Mouse (Mus musculus): ENCODE measurements at regions not wholly inside any gene's neighbourhood (a gene's known extent, or its start where the extent isn't known, plus 50 kb on each side); places are given as distances from the start of the nearest gene placed in this dataset.

- DNase-seq (ENCODE audit: low spot score) (no peak), ATAC-seq (ENCODE audit: low FRiP score, low TSS enrichment) (no peak)
- TF ChIP-seq EP300 (optimal IDR thresholded peaks at IDR 0.05) (no peak), CTCF (IDR thresholded peaks at IDR 0.05; ENCODE audit: low read depth) (no peak)
- 67% methylated on average over 2 of the region's 2 CpGs for WGBS
- no peaks in the 10 kb centered on the region for H3K36me3 ChIP-seq (ENCODE audit: control insufficient read depth, insufficient read depth, low read length)
- no peaks in the 10 kb centered on the region for H3K9me3 ChIP-seq (ENCODE audit: control insufficient read depth, low read length)
- H3K4me3 ChIP-seq (ENCODE audit: low read depth, low read length): no peak overlapping the region
- no peak overlapping the region for H3K4me2 ChIP-seq (replicated peaks; ENCODE audit: low read depth)
- no peak overlapping the region for H3K9ac ChIP-seq (ENCODE audit: low read length)
- H3K27ac ChIP-seq (replicated peaks): no peak overlapping the region
- no peaks in the 10 kb centered on the region for H3K4me1 ChIP-seq (replicated peaks; ENCODE audit: control insufficient read depth, insufficient read depth)
- H3K27me3 ChIP-seq (ENCODE audit: control insufficient read depth, insufficient read depth, low read length): no peaks in the 10 kb centered on the region
These were observed 210.4 kb upstream of the Thbs1 start for GRCm38 (mm10) chr2:117901311-117901710.

- WGBS: 62% methylated on average over 5 of the region's 5 CpGs
- DNase-seq (ENCODE audit: low spot score): no peak
- H3K27me3 ChIP-seq (ENCODE audit: control insufficient read depth, insufficient read depth, low read length): no peaks in the 10 kb centered on the region
- no peaks in the 10 kb centered on the region for H3K4me1 ChIP-seq (replicated peaks; ENCODE audit: control insufficient read depth, insufficient read depth)
- no peak for ATAC-seq (ENCODE audit: low FRiP score, low TSS enrichment)
- H3K36me3 ChIP-seq (ENCODE audit: control insufficient read depth, insufficient read depth, low read length): no peaks in the 10 kb centered on the region
- H3K9me3 ChIP-seq (ENCODE audit: control insufficient read depth, low read length): no peaks in the 10 kb centered on the region
- no peak overlapping the region for H3K4me3 ChIP-seq (ENCODE audit: low read depth, low read length)
- no peak for TF ChIP-seq CTCF (IDR thresholded peaks at IDR 0.05; ENCODE audit: low read depth)
- H3K9ac ChIP-seq (ENCODE audit: low read length): no peak overlapping the region
- no peak overlapping the region for H3K27ac ChIP-seq (replicated peaks)
- no peak overlapping the region for H3K4me2 ChIP-seq (replicated peaks; ENCODE audit: low read depth)
These were observed 208.8 kb upstream of the Thbs1 start for GRCm38 (mm10) chr2:117902837-117903236.

GRCm38 (mm10) chr2:117903705-117904104 is 208.0 kb upstream of the Thbs1 start:
- H3K4me1 ChIP-seq (replicated peaks; ENCODE audit: control insufficient read depth, insufficient read depth): no peaks in the 10 kb centered on the region
- H3K9ac ChIP-seq (ENCODE audit: low read length): no peak overlapping the region
- H3K4me3 ChIP-seq (ENCODE audit: low read depth, low read length): no peak overlapping the region
- DNase-seq (ENCODE audit: low spot score) (no peak), ATAC-seq (ENCODE audit: low FRiP score, low TSS enrichment) (no peak)
- no peaks in the 10 kb centered on the region for H3K36me3 ChIP-seq (ENCODE audit: control insufficient read depth, insufficient read depth, low read length)
- no peak overlapping the region for H3K4me2 ChIP-seq (replicated peaks; ENCODE audit: low read depth)
- no peaks in the 10 kb centered on the region for H3K27me3 ChIP-seq (ENCODE audit: control insufficient read depth, insufficient read depth, low read length)
- no peaks in the 10 kb centered on the region for H3K9me3 ChIP-seq (ENCODE audit: control insufficient read depth, low read length)
- WGBS: 70% methylated on average over 2 of the region's 2 CpGs
- no peak overlapping the region for H3K27ac ChIP-seq (replicated peaks)
- no peak for TF ChIP-seq CTCF (IDR thresholded peaks at IDR 0.05; ENCODE audit: low read depth)
- TF ChIP-seq EP300 (optimal IDR thresholded peaks at IDR 0.05): no peak

- H3K9ac ChIP-seq (ENCODE audit: low read length): no peak overlapping the region
- H3K27ac ChIP-seq (replicated peaks): no peak overlapping the region
- no peak for ATAC-seq (ENCODE audit: low FRiP score, low TSS enrichment)
- H3K4me1 ChIP-seq (replicated peaks; ENCODE audit: control insufficient read depth, insufficient read depth): no peaks in the 10 kb centered on the region; the same call in 1 of the 2 replicates
- H3K9me3 ChIP-seq (ENCODE audit: control insufficient read depth, low read length): no peaks in the 10 kb centered on the region
- 94% methylated on average over 2 of the region's 2 CpGs for WGBS
- TF ChIP-seq EP300 (optimal IDR thresholded peaks at IDR 0.05) (no peak), CTCF (IDR thresholded peaks at IDR 0.05; ENCODE audit: low read depth) (no peak)
- no peak overlapping the region for H3K4me2 ChIP-seq (replicated peaks; ENCODE audit: low read depth)
- no peaks in the 10 kb centered on the region for H3K27me3 ChIP-seq (ENCODE audit: control insufficient read depth, insufficient read depth, low read length)
- no peaks in the 10 kb centered on the region for H3K36me3 ChIP-seq (ENCODE audit: control insufficient read depth, insufficient read depth, low read length)
- DNase-seq (ENCODE audit: low spot score): no peak
- H3K4me3 ChIP-seq (ENCODE audit: low read depth, low read length): no peak overlapping the region
These were observed 205.2 kb upstream of the Thbs1 start for GRCm38 (mm10) chr2:117906509-117906908.

- no peak for DNase-seq (ENCODE audit: low spot score)
- 77% methylated on average over 1 of the region's 1 CpGs for WGBS
- no peak overlapping the region for H3K27ac ChIP-seq (replicated peaks)
- no peaks in the 10 kb centered on the region for H3K36me3 ChIP-seq (ENCODE audit: control insufficient read depth, insufficient read depth, low read length)
- no peaks in the 10 kb centered on the region for H3K9me3 ChIP-seq (ENCODE audit: control insufficient read depth, low read length)
- no peak overlapping the region for H3K4me2 ChIP-seq (replicated peaks; ENCODE audit: low read depth)
- no peak for ATAC-seq (ENCODE audit: low FRiP score, low TSS enrichment)
- no peak overlapping the region for H3K4me3 ChIP-seq (ENCODE audit: low read depth, low read length)
- no peak overlapping the region for H3K9ac ChIP-seq (ENCODE audit: low read length)
- H3K27me3 ChIP-seq (ENCODE audit: control insufficient read depth, insufficient read depth, low read length): no peaks in the 10 kb centered on the region
- TF ChIP-seq CTCF (IDR thresholded peaks at IDR 0.05; ENCODE audit: low read depth) (no peak), EP300 (optimal IDR thresholded peaks at IDR 0.05) (no peak)
- H3K4me1 ChIP-seq (replicated peaks; ENCODE audit: control insufficient read depth, insufficient read depth): no peaks in the 10 kb centered on the region; the same call in 1 of the 2 replicates
These were observed 200.9 kb upstream of the Thbs1 start for GRCm38 (mm10) chr2:117910781-117911180.

- Histone ChIP-seq H3K4me2 (replicated peaks; ENCODE audit: low read depth) (no peak overlapping the region), H3K4me3 (ENCODE audit: low read depth, low read length) (no peak overlapping the region), H3K27ac (replicated peaks) (no peak overlapping the region), H3K9me3 (ENCODE audit: control insufficient read depth, low read length) (no peaks in the 10 kb centered on the region), H3K36me3 (ENCODE audit: control insufficient read depth, insufficient read depth, low read length) (no peaks in the 10 kb centered on the region), H3K27me3 (ENCODE audit: control insufficient read depth, insufficient read depth, low read length) (no peaks in the 10 kb centered on the region), H3K9ac (ENCODE audit: low read length) (no peak overlapping the region), H3K4me1 (replicated peaks; ENCODE audit: control insufficient read depth, insufficient read depth) (no peaks in the 10 kb centered on the region; the same call in 1 of the 2 replicates)
- WGBS: 60% methylated on average over 2 of the region's 2 CpGs
- no peak for ATAC-seq (ENCODE audit: low FRiP score, low TSS enrichment)
- TF ChIP-seq EP300 (optimal IDR thresholded peaks at IDR 0.05) (no peak), CTCF (IDR thresholded peaks at IDR 0.05; ENCODE audit: low read depth) (peak; percentile 54)
- no peak for DNase-seq (ENCODE audit: low spot score)
These were observed 199.0 kb upstream of the Thbs1 start for GRCm38 (mm10) chr2:117912722-117913121.

Measured in stomach, postnatal 0 days (tissue).